Mouse (Mus musculus) embryonic facial prominence, embryonic 11.5 days (tissue): ENCODE data around the gene Zfp82. TPM values are rescaled to one million over a fixed set of nuclear protein-coding genes. Genes with fewer than 3 reads are reported as not detected.

Experiments
- ATAC-seq: fragments of 200-750 bp; cut with Nextera tagmentation; replicated peaks from 2 replicates; pipeline ENCODE4 v1.8.0; 2017; ENCODE audit warnings: low read depth; ENCODE audit not compliant: insufficient number of reproducible peaks, low FRiP score, low TSS enrichment
- DNase-seq: peaks from one replicate; pipeline ENCODE4 v3.0.0-alpha.2; 2015; ENCODE audit warnings: low spot score
- H3K27ac ChIP-seq: fragments of 300-500 bp; sonication (generic); replicated peaks from 2 replicates; pipeline ENCODE4 v1.5.1; 2014; ENCODE audit warnings: mild to moderate bottlenecking, low read depth, low read length, control low read depth
- H3K27me3 ChIP-seq: fragments of 300-500 bp; sonication (generic); 2 replicates; pipeline ENCODE4 v1.6.1; 2014; ENCODE audit warnings: mild to moderate bottlenecking, low read length, moderate library complexity, mixed read lengths; ENCODE audit not compliant: control insufficient read depth, insufficient read depth
- H3K36me3 ChIP-seq: fragments of 300-500 bp; sonication (generic); replicated peaks from 2 replicates; pipeline ENCODE4 v1.6.1; 2014; ENCODE audit warnings: low read depth, mild to moderate bottlenecking, low read length, moderate library complexity, mixed read lengths; ENCODE audit not compliant: control insufficient read depth, insufficient read depth
- H3K4me1 ChIP-seq: fragments of 300-500 bp; sonication (generic); 2 replicates; pipeline ENCODE4 v1.6.1; 2014; ENCODE audit warnings: low read length, mixed read lengths; ENCODE audit not compliant: control insufficient read depth, insufficient read depth
- H3K4me2 ChIP-seq: fragments of 300-500 bp; sonication (generic); 2 replicates; pipeline ENCODE4 v1.6.1; 2014; ENCODE audit warnings: low read depth, mild to moderate bottlenecking, control low read depth, low read length, moderate library complexity
- H3K4me3 ChIP-seq: fragments of 300-500 bp; sonication (generic); 2 replicates; pipeline ENCODE4 v1.5.1; 2014; ENCODE audit warnings: low read depth, low read length, control low read depth
- H3K9ac ChIP-seq: fragments of 300-500 bp; sonication (generic); replicated peaks from 2 replicates; pipeline ENCODE4 v1.6.1; 2014; ENCODE audit warnings: mild to moderate bottlenecking, control low read depth, low read length
- H3K9me3 ChIP-seq: fragments of 300-500 bp; sonication (generic); replicated peaks from 2 replicates; pipeline ENCODE4 v1.6.1; 2016; ENCODE audit warnings: mild to moderate bottlenecking, low read length, inconsistent platforms, mixed read lengths; ENCODE audit not compliant: control insufficient read depth
- WGBS: fragments of 180-500 bp; shearing (Covaris S2); extraction: QIAGEN DNeasy Blood & Tissue Kit; methylation state at CpG from one replicate; pipeline ENCODE4 v1.1.7; 2014; 5-methylcytosine and 5-hydroxymethylcytosine counted together
- polyA plus RNA-seq: library from polyadenylated mRNA; unstranded; fragments of >200 nt; fragmentation: Nextera tagmentation; extraction: Ambion mirVana; gene quantifications from 2 replicates; pipeline ENCODE4 v1.2.1, GENCODE M21; 2014

Gene Zfp82
- polyA plus RNA-seq, 1 experiment from 2014 or later = 4.2 TPM

DNA sequence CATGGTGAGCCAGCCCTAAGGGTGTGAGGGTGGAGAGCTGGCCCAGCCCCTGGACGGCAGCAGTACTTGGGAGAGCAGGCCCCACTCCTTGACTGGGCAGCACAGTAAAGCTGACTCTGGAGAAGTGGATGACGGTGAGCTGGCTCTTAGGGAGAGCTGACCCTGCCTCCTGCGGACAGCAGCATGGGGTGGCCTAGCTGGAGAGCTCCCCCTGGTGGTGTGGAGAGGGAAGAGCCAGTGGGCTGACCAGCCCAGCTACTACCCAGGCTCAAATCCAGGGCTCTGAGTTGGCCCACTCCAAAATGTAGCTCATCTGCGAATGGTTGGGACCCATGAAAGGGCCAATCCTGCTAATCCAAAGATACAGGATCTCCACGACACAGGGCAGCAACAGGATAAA lies 8.1 kb downstream of the Zfp82 start:
- no peak overlapping the region for H3K4me2 ChIP-seq
- DNase-seq (no peak), ATAC-seq (no peak)
- H3K27ac ChIP-seq = no peak overlapping the region
- H3K4me3 ChIP-seq = no peak overlapping the region
- no peaks in the 10 kb centered on the region for H3K4me1 ChIP-seq
- no peaks in the 10 kb centered on the region for H3K9me3 ChIP-seq
- H3K27me3 ChIP-seq = no peaks in the 10 kb centered on the region
- 77% methylated on average over 5 of the region's 5 CpGs for WGBS
- H3K9ac ChIP-seq = no peak overlapping the region
- no peaks in the 10 kb centered on the region; the same call in none of the 2 replicates for H3K36me3 ChIP-seq

DNA sequence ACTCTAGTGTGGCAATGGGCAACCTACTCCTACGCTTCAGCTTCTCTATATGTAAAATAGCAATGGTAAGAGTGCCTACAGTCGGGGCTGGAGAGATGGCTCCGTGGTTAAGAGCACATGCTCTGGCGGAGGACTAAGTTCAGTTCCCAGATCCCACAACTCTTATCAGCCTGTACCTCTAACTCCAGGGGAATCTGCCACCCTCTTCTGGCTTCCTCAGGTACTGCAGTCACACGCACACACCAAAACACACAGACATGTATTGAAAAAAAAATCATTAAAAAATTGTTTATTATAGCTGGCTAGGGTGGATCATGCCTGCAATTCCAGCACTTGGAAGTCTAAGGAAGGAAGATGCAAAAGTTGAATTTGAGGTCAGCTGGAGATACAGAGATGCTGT lies 10.2 kb downstream of the Zfp82 start:
- no peak overlapping the region for H3K9ac ChIP-seq
- H3K27me3 ChIP-seq = no peaks in the 10 kb centered on the region
- WGBS = 84% methylated on average over 5 of the region's 5 CpGs
- ATAC-seq (no peak), DNase-seq (peak; percentile 47)
- no peaks in the 10 kb centered on the region; the same call in none of the 2 replicates for H3K36me3 ChIP-seq
- no peak overlapping the region for H3K27ac ChIP-seq
- H3K9me3 ChIP-seq = no peaks in the 10 kb centered on the region
- H3K4me1 ChIP-seq = no peaks in the 10 kb centered on the region
- H3K4me2 ChIP-seq = no peak overlapping the region
- no peak overlapping the region for H3K4me3 ChIP-seq

DNA sequence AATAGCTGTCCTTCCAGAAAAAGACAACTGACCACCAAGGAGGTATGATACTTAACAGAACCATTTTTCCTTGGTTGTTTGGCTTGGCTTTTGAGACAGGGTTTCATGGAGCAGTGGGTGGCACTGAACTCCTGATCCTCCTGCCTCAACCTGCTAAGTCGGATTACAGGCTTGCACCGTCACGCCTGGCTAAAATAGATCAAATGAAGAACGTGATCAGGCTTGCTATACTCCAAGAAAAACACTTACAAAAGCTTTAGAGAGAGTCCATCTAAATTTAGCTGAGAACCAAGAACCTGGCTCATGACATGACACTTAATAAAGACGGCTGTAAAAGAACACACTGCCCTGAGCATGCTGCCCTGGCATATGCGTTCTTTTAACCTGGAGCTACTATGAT lies 12.4 kb downstream of the Zfp82 start:
- 84% methylated on average over 6 of the region's 6 CpGs for WGBS
- Histone ChIP-seq H3K4me1 (no peaks in the 10 kb centered on the region), H3K36me3 (peaks cover 3% of the 10 kb centered on the region), H3K4me2 (no peak overlapping the region), H3K4me3 (no peak overlapping the region), H3K9me3 (no peaks in the 10 kb centered on the region), H3K27ac (no peak overlapping the region), H3K9ac (no peak overlapping the region), H3K27me3 (no peaks in the 10 kb centered on the region)
- DNase-seq (no peak), ATAC-seq (no peak)

DNA sequence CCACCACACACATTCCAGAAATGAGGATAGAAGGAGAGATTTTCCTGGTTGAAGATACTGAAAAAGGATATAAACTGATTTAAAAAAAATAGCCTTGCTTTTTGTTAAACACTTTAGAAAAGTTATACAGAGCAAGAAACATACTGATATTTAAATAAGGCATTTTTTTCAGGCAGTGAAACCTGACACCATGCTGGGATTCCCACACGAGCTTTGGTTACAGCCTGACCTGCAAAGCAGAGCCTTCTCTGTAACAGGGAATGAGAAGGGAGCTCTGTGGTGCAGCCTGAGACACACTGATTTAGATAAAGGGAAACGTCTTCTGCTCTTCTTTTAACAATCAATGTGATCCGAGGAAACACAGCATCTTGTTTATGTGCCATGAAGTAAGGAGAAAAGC lies 19.1 kb downstream of the Zfp82 start:
- Histone ChIP-seq H3K27ac (no peak overlapping the region), H3K36me3 (peaks cover 3% of the 10 kb centered on the region), H3K9me3 (no peaks in the 10 kb centered on the region), H3K27me3 (no peaks in the 10 kb centered on the region), H3K4me2 (no peak overlapping the region), H3K9ac (no peak overlapping the region), H3K4me1 (no peaks in the 10 kb centered on the region), H3K4me3 (no peak overlapping the region)
- peak; percentile 53 for DNase-seq
- ATAC-seq = no peak
- 3% methylated on average over 3 of the region's 3 CpGs for WGBS

DNA sequence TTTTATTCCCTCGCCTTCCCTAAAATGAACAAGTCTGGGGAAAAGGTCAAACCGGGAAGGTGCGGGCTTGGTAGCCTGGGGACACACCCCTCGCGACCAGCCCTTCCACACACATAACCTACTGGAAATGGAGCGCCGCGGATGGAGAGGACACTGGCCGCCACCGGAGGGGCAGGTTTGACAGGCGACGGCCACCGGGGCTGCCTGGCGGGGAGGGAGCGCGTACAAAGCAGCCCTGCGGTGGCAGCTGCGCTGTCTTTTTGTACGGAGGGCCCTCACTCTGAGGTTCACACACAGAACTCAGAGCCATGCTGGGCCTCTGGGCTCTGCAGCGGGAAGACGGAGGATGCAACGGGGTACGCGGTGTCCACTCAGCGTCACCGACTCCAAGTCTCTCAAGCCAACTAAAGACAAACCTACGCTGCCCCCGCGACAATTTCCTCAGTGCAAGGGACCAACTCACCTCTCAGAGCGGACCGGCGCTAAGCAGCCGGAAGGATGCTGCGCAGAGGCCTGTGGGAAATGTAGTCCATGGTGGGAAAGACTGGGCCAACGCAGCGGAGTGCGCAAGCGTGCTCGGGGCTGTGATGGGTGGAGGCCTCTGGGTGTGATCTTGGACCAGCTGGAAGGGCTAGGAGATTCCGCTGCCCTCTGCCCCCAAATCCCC lies 21.7 kb downstream of the Zfp82 start, which contains the start of gene Zfp14:
TSS of gene Zfp14 (minus strand) at position 499 of the 667 bp plus-strand sequence.
- ATAC-seq (peak; percentile 98), DNase-seq (peak; percentile 96)
- peak within 1 kb of the TSS; percentile 67 for H3K27ac ChIP-seq
- no peaks in the 10 kb centered on the region for H3K9me3 ChIP-seq
- no peaks in the 10 kb centered on the region for H3K4me1 ChIP-seq
- under 1% methylated on average over 40 of the region's 40 CpGs for WGBS
- no peaks in the 10 kb centered on the region for H3K36me3 ChIP-seq
- peak within 1 kb of the TSS; percentile 82 for H3K4me2 ChIP-seq
- H3K9ac ChIP-seq = peak within 1 kb of the TSS; percentile 79
- H3K4me3 ChIP-seq = peak within 1 kb of the TSS; percentile 83
- no peaks in the 10 kb centered on the region for H3K27me3 ChIP-seq

DNA sequence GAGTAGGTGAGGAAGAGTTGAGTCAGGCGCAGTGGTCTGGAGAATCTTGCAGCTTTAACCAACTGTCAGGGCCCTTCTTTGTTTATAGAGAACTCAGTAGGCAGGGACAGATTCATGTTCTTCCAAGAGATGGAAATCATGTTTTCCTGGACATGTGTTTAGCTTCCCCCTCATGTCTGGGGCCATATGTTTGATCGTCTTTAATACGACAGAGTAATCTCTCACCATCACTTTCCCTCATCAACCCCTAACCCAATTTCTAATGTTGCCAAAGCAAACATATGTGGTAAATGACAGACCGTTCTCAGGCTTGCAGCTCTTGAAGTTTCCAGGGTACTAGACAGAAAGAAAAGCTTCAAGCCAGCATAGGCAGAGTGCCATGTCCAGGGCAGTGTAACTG lies 24.6 kb downstream of the Zfp82 start:
- H3K4me3 ChIP-seq = no peak overlapping the region
- no peak overlapping the region for H3K4me2 ChIP-seq
- no peaks in the 10 kb centered on the region for H3K36me3 ChIP-seq
- H3K4me1 ChIP-seq = no peaks in the 10 kb centered on the region
- ATAC-seq (no peak), DNase-seq (no peak)
- H3K9ac ChIP-seq = no peak overlapping the region
- no peaks in the 10 kb centered on the region for H3K27me3 ChIP-seq
- H3K27ac ChIP-seq = no peak overlapping the region
- no peaks in the 10 kb centered on the region for H3K9me3 ChIP-seq
- 90% methylated on average over 4 of the region's 4 CpGs for WGBS

DNA sequence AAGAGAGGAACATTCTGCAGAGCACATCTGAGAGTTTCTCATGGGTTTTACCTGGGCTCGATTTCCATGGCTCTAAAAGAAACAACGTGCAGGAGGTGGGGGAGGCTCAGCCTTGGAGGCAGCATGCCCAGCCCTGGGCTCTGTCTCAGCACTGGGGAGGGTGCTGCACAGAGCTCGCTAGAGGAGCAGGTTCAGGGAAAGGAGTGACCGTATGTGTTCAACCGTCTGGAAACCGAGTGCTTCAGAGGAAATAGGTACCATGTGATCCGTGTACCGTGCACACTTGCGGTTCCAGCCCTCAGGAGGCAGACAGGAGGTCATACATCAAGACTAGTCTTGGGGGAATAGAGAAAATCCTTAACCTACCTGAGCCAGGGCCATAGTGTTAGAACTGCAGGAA lies 28.3 kb downstream of the Zfp82 start:
- no peaks in the 10 kb centered on the region for H3K27me3 ChIP-seq
- 0 out of 2 replicates have a peak, but pooled peaks have one; percentile 56 for ATAC-seq
- no peaks in the 10 kb centered on the region for H3K4me1 ChIP-seq
- H3K9ac ChIP-seq = no peak overlapping the region
- 51% methylated on average over 9 of the region's 9 CpGs for WGBS
- H3K4me2 ChIP-seq = no peak overlapping the region
- H3K9me3 ChIP-seq = no peaks in the 10 kb centered on the region
- no peak for DNase-seq
- no peak overlapping the region for H3K27ac ChIP-seq
- no peaks in the 10 kb centered on the region for H3K36me3 ChIP-seq
- H3K4me3 ChIP-seq = no peak overlapping the region

DNA sequence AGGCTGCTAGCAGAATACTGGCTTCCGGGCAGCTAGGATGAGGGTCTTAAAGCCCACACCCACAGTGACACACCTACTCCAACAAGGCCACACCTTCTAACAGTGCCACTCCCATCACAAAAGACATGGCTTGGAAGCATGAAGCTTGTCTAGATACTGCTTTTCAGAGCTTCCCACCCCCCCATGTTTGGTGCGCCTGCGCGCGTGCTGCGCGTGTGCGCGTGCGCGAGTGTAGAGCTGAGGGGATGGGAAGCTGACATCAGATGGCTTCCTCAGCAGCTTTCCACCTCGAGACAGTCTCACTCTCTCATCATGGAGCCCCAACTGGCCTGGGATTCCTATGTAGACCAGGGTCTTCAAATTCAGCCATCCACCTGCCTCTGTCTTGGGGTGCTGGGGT lies 38.4 kb downstream of the Zfp82 start:
- ATAC-seq (no peak), DNase-seq (no peak)
- Histone ChIP-seq H3K36me3 (peaks cover 7% of the 10 kb centered on the region), H3K4me2 (no peak overlapping the region), H3K27ac (no peak overlapping the region), H3K27me3 (no peaks in the 10 kb centered on the region), H3K9ac (no peak overlapping the region), H3K4me3 (no peak overlapping the region), H3K4me1 (no peaks in the 10 kb centered on the region), H3K9me3 (no peaks in the 10 kb centered on the region)
- WGBS = 95% methylated on average over 12 of the region's 12 CpGs
